Mouse (Mus musculus) kidney, adult 2 months (tissue): ENCODE results near the gene Supt6. TPM values are rescaled to one million over a fixed set of nuclear protein-coding genes. Genes with fewer than 3 reads are reported as not detected.

ENCODE experiments used
- DNase-seq: peaks from one replicate; pipeline ENCODE4 v3.0.0; 2021
- H3K27ac ChIP-seq: fragments of 200-500 bp; 2 replicates; pipeline ENCODE4 v1.5.1; 2012; ENCODE audit warnings: low read depth, low read length, control low read depth, inconsistent platforms; ENCODE audit not compliant: insufficient read depth
- H3K27me3 ChIP-seq: fragments of 200-500 bp; replicated peaks from 2 replicates; pipeline ENCODE4 v1.6.1; 2012; ENCODE audit warnings: mild to moderate bottlenecking, moderate library complexity, low read length, inconsistent platforms; ENCODE audit not compliant: control insufficient read depth, insufficient read depth
- H3K36me3 ChIP-seq: fragments of 200-500 bp; 2 replicates; pipeline ENCODE4 v1.6.1; 2012; ENCODE audit warnings: mild to moderate bottlenecking, moderate library complexity, low read length, inconsistent platforms; ENCODE audit not compliant: control insufficient read depth, insufficient read depth
- H3K4me1 ChIP-seq: fragments of 200-500 bp; 2 replicates; pipeline ENCODE4 v1.6.1; 2011; ENCODE audit warnings: low read length; ENCODE audit not compliant: control insufficient read depth, insufficient read depth
- H3K4me3 ChIP-seq: fragments of 200-500 bp; 2 replicates; pipeline ENCODE4 v1.5.1; 2011; ENCODE audit warnings: mild to moderate bottlenecking, low read depth, low read length, control low read depth; ENCODE audit not compliant: insufficient read depth
- CTCF ChIP-seq: fragments of 200-500 bp; conservative IDR thresholded peaks from 2 replicates; pipeline ENCODE4 v1.5.1; 2011; ENCODE audit warnings: low read depth, mild to moderate bottlenecking, control low read depth, low read length, moderate library complexity, mixed read lengths; ENCODE audit not compliant: insufficient read depth, insufficient read length
- POLR2A ChIP-seq: fragments of 200-500 bp; IDR thresholded peaks from one replicate; pipeline ENCODE4 v1.6.1; 2011; ENCODE audit warnings: low read depth, low read length, control low read depth
- WGBS: fragments of 180-500 bp; shearing (Covaris S2); methylation state at CpG from one replicate; pipeline ENCODE4 v1.1.7; 2018; 5-methylcytosine and 5-hydroxymethylcytosine counted together
- polyA plus RNA-seq: library from polyadenylated mRNA; depleted of rRNA; stranded (reverse); fragments of >200 nt; gene quantifications from 2 replicates; pipeline ENCODE4 v1.2.3, GENCODE M21; 2012

Gene Supt6
- polyA plus RNA-seq, 1 experiment: 20.7 TPM

DNA sequence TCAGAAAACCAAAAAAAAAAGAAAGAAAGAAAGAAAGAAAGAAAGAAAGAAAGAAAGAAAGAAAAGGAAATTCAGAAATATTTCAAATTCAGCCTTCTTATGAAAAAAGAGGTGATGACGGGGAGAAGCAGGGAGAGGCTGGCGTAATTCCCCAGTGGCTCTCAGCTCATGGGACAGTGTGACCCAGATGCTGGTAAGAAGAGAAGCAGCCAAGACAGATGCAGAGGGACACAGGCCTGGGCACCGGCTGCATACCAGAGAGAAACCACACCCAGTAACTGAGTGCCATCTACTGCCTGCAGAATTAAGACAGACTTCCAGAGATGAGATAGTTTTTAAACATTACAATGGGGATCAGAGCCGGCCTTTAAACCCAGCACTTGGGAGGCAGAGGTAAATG lies 22.2 kb downstream of the Supt6 start:
- TF ChIP-seq CTCF (no peak), POLR2A (no peak)
- Histone ChIP-seq H3K27me3 (no peaks in the 10 kb centered on the region), H3K27ac (no peak overlapping the region), H3K4me1 (no peaks in the 10 kb centered on the region), H3K36me3 (peaks cover 19% of the 10 kb centered on the region), H3K4me3 (no peak overlapping the region)
- no peak for DNase-seq
- 91% methylated on average over 4 of the region's 4 CpGs for WGBS

DNA sequence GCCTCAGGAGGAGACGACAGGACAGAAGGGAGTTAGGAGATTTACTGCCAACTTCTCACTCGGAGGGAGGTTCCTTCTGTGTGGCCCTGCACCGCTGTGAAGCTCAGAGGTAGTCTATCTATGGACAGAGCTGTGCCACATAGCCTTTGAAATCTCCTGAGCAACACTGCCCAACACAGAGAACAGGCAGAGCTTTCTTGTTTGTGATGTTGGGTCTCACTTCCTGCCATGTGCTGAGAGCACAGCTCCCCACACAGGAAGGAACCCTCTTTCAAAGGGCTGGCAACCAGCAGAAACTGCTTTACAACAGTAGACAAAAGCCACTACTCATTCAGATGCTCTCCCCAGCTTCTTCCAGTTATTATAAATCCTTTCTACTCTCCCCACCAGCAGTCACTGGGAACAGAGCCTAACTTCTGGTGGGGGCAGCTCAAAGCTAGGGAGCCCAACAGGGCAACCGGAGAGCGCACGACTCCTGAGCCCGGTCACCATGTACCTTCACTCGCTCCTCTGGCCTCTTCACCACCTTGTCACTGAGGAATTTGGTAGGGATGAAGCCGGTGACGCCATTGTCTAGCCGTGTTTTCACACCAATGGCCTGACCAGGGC lies 30.0 kb downstream of the Supt6 start:
- H3K27me3 ChIP-seq: no peaks in the 10 kb centered on the region
- H3K4me3 ChIP-seq: no peak overlapping the region
- TF ChIP-seq POLR2A: no peak
- no peak for TF ChIP-seq CTCF
- no peak overlapping the region for H3K27ac ChIP-seq
- WGBS: 79% methylated on average over 11 of the region's 11 CpGs
- peaks cover 33% of the 10 kb centered on the region for H3K36me3 ChIP-seq
- DNase-seq: no peak
- no peaks in the 10 kb centered on the region for H3K4me1 ChIP-seq

GRCm38 (mm10) chr11:78213086-78213817 lies 32.5 kb downstream of the Supt6 start:
- TF ChIP-seq CTCF (no peak), POLR2A (no peak)
- H3K4me1 ChIP-seq: no peaks in the 10 kb centered on the region
- peaks cover 21% of the 10 kb centered on the region for H3K36me3 ChIP-seq
- peak; percentile 26 for DNase-seq
- no peak overlapping the region for H3K4me3 ChIP-seq
- WGBS: 90% methylated on average over 14 of the region's 14 CpGs
- H3K27me3 ChIP-seq: no peaks in the 10 kb centered on the region
- no peak overlapping the region for H3K27ac ChIP-seq

GRCm38 (mm10) chr11:78211513-78211912 lies 34.3 kb downstream of the Supt6 start:
- no peak for DNase-seq
- Histone ChIP-seq H3K36me3 (peaks cover 15% of the 10 kb centered on the region), H3K4me1 (no peaks in the 10 kb centered on the region), H3K27me3 (no peaks in the 10 kb centered on the region), H3K4me3 (no peak overlapping the region), H3K27ac (no peak overlapping the region)
- TF ChIP-seq CTCF (no peak), POLR2A (no peak)
- WGBS: 89% methylated on average over 5 of the region's 5 CpGs

DNA sequence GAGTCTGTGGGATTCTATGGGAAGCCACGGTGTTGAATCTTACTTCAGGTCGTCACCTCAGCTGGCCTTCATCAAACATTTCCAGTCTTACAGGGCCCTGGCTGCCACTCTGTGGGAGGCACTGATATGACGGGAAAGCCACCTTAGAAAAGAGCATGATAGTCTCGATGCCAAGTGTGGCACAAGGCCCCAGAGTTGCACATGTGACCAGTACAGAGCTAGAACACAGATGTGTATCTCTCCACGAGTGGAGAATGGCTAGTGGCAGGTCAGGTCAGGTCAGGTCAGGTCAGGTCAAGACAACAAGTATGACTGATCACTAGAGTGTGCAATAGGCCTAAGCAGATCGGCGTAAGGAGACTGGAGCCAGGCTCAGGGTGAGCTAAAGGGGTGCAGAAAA lies 35.2 kb downstream of the Supt6 start:
- Histone ChIP-seq H3K4me3 (no peak overlapping the region), H3K36me3 (peaks cover 12% of the 10 kb centered on the region), H3K27me3 (no peaks in the 10 kb centered on the region), H3K27ac (no peak overlapping the region), H3K4me1 (no peaks in the 10 kb centered on the region)
- WGBS: 57% methylated on average over 7 of the region's 7 CpGs
- no peak for TF ChIP-seq CTCF
- TF ChIP-seq POLR2A: no peak
- no peak for DNase-seq

GRCm38 (mm10) chr11:78209886-78210285 lies 35.9 kb downstream of the Supt6 start:
- DNase-seq: no peak
- H3K27me3 ChIP-seq: no peaks in the 10 kb centered on the region
- 85% methylated on average over 6 of the region's 6 CpGs for WGBS
- no peaks in the 10 kb centered on the region for H3K4me1 ChIP-seq
- no peak overlapping the region for H3K4me3 ChIP-seq
- TF ChIP-seq POLR2A: no peak
- no peak for TF ChIP-seq CTCF
- H3K36me3 ChIP-seq: peaks cover 10% of the 10 kb centered on the region; the same call in 1 of the 2 replicates
- H3K27ac ChIP-seq: no peak overlapping the region

DNA sequence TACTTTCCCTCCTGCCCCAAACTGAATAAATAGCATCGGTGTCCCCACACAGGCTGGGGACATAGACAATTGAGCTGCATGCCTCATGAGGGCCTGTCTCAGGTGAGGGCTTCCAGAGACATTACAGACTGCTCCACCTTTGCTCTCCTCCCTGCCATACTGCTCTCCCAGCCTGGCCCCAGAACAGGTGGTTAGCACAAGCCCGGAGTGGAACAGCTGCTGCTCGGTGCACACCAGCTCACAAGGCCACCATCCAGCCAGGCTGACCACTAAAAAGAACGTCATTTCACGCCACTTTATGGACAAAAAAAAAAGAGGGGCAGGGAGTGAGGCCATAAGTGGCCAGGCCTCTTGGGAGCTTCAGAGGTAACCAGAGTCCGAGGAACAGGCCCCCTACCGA lies 38.6 kb downstream of the Supt6 start:
- Histone ChIP-seq H3K27ac (no peak overlapping the region), H3K4me3 (no peak overlapping the region), H3K36me3 (peaks cover 6% of the 10 kb centered on the region; the same call in 1 of the 2 replicates), H3K27me3 (no peaks in the 10 kb centered on the region), H3K4me1 (peaks cover 7% of the 10 kb centered on the region; the same call in 1 of the 2 replicates)
- WGBS: 93% methylated on average over 7 of the region's 7 CpGs
- TF ChIP-seq POLR2A (no peak), CTCF (no peak)
- no peak for DNase-seq
